Mouse (Mus musculus) ES-E14 (cell line): Measurements from ENCODE around the gene Ppard. TPM values are rescaled to one million over a fixed set of nuclear protein-coding genes. Genes with fewer than 3 reads are reported as not detected.

ENCODE experiments used
- DNase-seq: peaks from one replicate; pipeline ENCODE4 v3.0.0-alpha.2; 2013; ENCODE audit warnings: low read depth, low spot score
- H3K27ac ChIP-seq: 2 replicates; pipeline ENCODE4 v1.5.1; 2012; ENCODE audit warnings: low read depth, mild to moderate bottlenecking, low read length, moderate library complexity, mixed read lengths; ENCODE audit not compliant: poor library complexity, insufficient read depth, severe bottlenecking
- H3K36me3 ChIP-seq: 2 replicates; pipeline ENCODE4 v1.6.1; 2012; ENCODE audit warnings: mild to moderate bottlenecking, low read length, moderate library complexity, mixed read lengths; ENCODE audit not compliant: control insufficient read depth, poor library complexity, insufficient read depth, severe bottlenecking
- H3K4me1 ChIP-seq, 2 experiments: fragments of 150-350 bp in 1 of 2; sonication (generic) in 1 of 2; 2 replicates each; pipeline ENCODE4 v1.6.1; 2012; ENCODE audit warnings: low read length in 2 of 2, mild to moderate bottlenecking in 1 of 2, mixed read lengths in 1 of 2; ENCODE audit not compliant: control insufficient read depth in 2 of 2, insufficient read depth in 2 of 2, poor library complexity in 1 of 2
- H3K4me3 ChIP-seq, 2 experiments: fragments of 150-350 bp in 1 of 2; sonication (generic) in 1 of 2; 2 replicates each; pipeline ENCODE4 v1.5.1; 2012; ENCODE audit warnings: low read length in 2 of 2, low read depth in 1 of 2, mild to moderate bottlenecking in 1 of 2, mixed read lengths in 1 of 2; ENCODE audit not compliant: insufficient read depth in 1 of 2, poor library complexity in 1 of 2, severe bottlenecking in 1 of 2
- H3K9ac ChIP-seq: 2 replicates; pipeline ENCODE4 v1.6.1; 2012; ENCODE audit warnings: low read depth, mild to moderate bottlenecking, low read length, mixed read lengths; ENCODE audit not compliant: poor library complexity, insufficient read depth, severe bottlenecking
- H3K9me3 ChIP-seq: fragments of 150-350 bp; sonication (generic); 2 replicates; pipeline ENCODE4 v1.6.1; 2012; ENCODE audit warnings: low read depth, mild to moderate bottlenecking, low read length; ENCODE audit not compliant: control insufficient read depth, insufficient read depth
- CHD2 ChIP-seq: IDR thresholded peaks from 2 replicates; pipeline ENCODE4 v1.6.1; 2014; ENCODE audit warnings: mild to moderate bottlenecking, low read depth, low read length, inconsistent platforms
- HCFC1 ChIP-seq: IDR thresholded peaks from 2 replicates; pipeline ENCODE4 v1.6.1; 2012; ENCODE audit warnings: low read length, inconsistent platforms, borderline replicate concordance; ENCODE audit not compliant: insufficient read depth
- MAFK ChIP-seq: IDR thresholded peaks from 2 replicates; pipeline ENCODE4 v1.6.1; 2014; ENCODE audit warnings: mild to moderate bottlenecking, low read depth, low read length, inconsistent platforms; ENCODE audit not compliant: insufficient read depth
- ZC3H11A ChIP-seq: IDR thresholded peaks from 2 replicates; pipeline ENCODE4 v1.6.1; 2012; ENCODE audit warnings: low read depth, mild to moderate bottlenecking, inconsistent platforms, low read length, borderline replicate concordance
- ZNF384 ChIP-seq: IDR thresholded peaks from 2 replicates; pipeline ENCODE4 v1.6.1; 2012; ENCODE audit warnings: low read depth, low read length, inconsistent platforms
- in situ Hi-C, 2 experiments: fragments of 600-800 bp; cut with MboI; formaldehyde crosslinking; loops; one replicate each; pipeline ENCODE4 v1.15.1; 2025; ENCODE audit warnings: low sequenced_read_pairs in 2 of 2, inconsistent platforms in 1 of 2; ENCODE audit not compliant: unreplicated experiment in 2 of 2
- total RNA-seq: library from RNA; depleted of rRNA; stranded (reverse); fragments of 300-350 nt; gene quantifications from 2 replicates; pipeline ENCODE4 v1.2.3, GENCODE M21; 2012

The Ppard gene
- total RNA-seq, 1 experiment: 6.7 TPM

DNA sequence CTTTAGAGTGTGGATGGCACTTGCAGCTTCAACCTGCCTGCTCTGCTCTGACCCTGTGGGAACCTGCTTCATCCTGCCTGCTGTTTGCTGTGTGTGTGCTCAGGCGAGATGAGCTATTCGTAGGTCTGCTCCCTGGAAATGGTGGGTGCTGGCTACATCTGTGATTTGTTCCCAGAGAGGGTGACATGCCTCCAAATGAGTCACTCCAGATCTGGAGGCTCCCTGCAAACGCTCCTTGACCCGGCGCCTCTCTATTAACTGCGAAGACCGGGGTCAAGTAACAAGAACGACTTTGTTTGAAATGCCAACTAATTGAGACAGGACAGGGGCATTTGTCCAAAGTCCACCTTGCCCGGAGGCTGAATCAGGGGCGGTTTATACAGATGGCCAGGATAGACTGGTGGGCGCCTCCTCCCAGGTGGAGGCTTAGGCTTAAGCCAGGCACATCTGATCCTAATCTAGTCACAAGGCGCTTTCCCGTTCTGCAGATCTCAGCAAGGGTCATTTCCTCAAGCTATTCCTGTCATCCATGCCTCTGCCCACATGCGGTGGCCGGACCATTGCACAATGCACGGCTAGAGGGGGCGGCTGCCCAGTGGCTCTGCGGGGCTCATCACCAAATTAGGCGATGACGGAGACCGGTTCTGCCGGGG lies 95.3 kb downstream of the Ppard start:
- H3K36me3 ChIP-seq: peaks cover 39% of the 10 kb centered on the region
- peak overlapping the region; percentile 84 for H3K9ac ChIP-seq
- H3K4me1 ChIP-seq: peaks cover 0 to 19% of the 10 kb centered on the region in 2 experiments; a peak in 2 of 4 replicates
- DNase-seq: no peak
- in situ Hi-C loops: no loop called here
- H3K27ac ChIP-seq: peak overlapping the region; percentile 59
- TF ChIP-seq ZNF384 (no peak), MAFK (no peak), HCFC1 (no peak), CHD2 (no peak), ZC3H11A (no peak)
- peak overlapping the region; percentile 48 to 65 for H3K4me3 ChIP-seq
- no peaks in the 10 kb centered on the region for H3K9me3 ChIP-seq

DNA sequence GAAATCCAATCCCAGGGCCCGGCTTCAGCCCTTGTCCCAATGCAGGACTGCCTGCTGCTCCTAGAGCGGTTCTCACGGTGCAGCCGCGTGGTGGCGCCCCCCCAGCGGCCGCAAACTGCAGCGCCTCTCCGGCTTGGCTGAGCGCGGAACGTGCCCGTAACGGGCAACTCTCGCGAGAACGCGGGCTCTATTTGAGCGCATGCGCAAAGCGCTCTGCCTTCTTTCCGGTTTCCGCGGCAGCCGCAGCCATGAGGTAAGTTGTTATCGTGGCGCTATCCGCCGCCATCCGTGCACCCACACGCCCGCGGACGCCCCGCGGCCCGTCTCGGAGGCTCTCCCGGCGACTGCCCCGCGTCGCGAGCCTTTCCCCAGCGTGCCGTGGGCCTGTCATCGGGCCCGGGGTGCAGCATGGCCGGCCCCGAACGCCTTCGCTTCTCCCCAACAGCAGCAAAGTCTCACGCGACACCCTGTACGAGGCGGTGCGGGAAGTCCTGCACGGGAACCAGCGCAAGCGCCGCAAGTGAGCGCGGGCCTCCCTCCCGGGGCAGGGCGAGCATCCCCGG lies 95.9 kb downstream of the Ppard start, which contains the start of gene Rpl10a:
Gene Rpl10a (plus strand): TSS at position 106 of the 563 bp plus-strand sequence.
- Histone ChIP-seq H3K4me1 (peaks cover 0 to 24% of the 10 kb centered on the region in 2 experiments; a peak in 2 of 4 replicates), H3K4me3 (peak within 1 kb of the TSS; percentile 56 to 95), H3K27ac (peak within 1 kb of the TSS; percentile 90), H3K9me3 (no peaks in the 10 kb centered on the region), H3K9ac (peak within 1 kb of the TSS; percentile 99), H3K36me3 (peaks cover 41% of the 10 kb centered on the region)
- in situ Hi-C loops: no loop called here
- peak; percentile 77 for DNase-seq
- peak; percentile 70; the same call in 1 of the 2 replicates for TF ChIP-seq HCFC1
- TF ChIP-seq CHD2: peak; percentile 99
- TF ChIP-seq ZNF384: no peak
- TF ChIP-seq ZC3H11A: no peak

DNA sequence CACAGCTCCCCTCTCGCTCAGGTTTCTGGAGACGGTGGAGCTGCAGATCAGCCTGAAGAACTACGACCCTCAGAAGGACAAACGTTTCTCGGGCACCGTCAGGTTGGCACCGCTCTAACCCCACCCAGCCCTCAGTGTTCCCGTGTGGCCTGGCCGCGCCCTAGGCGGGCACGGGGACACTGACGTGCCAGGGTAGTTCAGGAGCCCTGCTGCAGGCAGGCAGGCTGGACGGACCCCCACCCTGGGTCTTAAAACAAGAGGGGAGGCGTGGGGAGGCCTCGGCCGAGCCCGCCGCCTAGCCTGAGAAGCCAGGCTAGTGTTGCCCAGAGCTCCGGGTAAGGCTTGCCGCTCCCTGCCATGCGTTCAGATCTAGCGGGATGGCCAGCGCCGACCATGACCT lies 96.4 kb downstream of the Ppard start:
- Histone ChIP-seq H3K27ac (peak overlapping the region; percentile 90), H3K4me1 (peaks cover 0 to 28% of the 10 kb centered on the region in 2 experiments; a peak in 2 of 4 replicates), H3K9me3 (no peaks in the 10 kb centered on the region), H3K4me3 (peak overlapping the region; percentile 56 to 95), H3K9ac (peak overlapping the region; percentile 99), H3K36me3 (peaks cover 38% of the 10 kb centered on the region)
- DNase-seq: no peak
- in situ Hi-C loops: no loop called here
- TF ChIP-seq MAFK: no peak
- no peak for TF ChIP-seq ZC3H11A
- no peak for TF ChIP-seq ZNF384

DNA sequence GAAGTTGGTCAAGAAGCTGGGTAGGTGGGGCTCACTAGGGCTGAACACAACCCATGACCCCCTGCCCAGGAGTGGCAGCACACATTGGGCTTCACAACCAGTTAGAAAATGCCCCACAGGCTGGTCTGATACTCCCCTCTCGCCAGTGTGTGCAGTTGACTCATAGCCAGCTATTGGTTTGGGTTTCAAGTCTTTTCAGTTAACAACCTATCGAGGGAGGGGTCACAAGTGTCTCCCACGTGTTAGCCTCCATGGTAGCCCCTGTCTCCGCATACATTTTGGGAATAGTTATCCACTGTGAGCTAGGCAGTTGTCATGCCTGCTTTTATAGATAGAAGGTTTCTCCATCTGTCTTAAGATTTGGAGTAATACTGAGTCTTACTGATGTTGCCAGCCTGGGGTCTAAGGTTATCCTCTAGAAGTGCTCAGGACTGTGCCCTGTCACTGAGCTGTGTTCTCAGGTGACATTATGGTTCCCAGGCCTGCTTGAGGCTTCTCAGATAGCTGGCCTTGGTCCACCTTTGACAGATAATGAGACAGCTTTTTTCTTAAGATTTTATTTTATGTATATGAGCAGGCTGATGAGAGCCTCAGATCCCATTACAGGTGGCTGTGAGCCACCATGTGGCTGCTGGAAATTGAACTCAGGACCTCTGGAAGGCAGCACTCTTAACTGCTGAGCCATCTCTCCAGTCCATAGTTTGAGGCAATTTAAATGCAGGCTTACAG lies 97.2 kb downstream of the Ppard start:
- H3K9me3 ChIP-seq: no peaks in the 10 kb centered on the region
- in situ Hi-C loops: no loop called here
- DNase-seq: no peak
- H3K4me1 ChIP-seq: peaks cover 0 to 33% of the 10 kb centered on the region in 2 experiments; a peak in 2 of 4 replicates
- peaks cover 38% of the 10 kb centered on the region for H3K36me3 ChIP-seq
- peak overlapping the region; percentile 99 for H3K9ac ChIP-seq
- TF ChIP-seq ZC3H11A: no peak
- TF ChIP-seq HCFC1: no peak
- TF ChIP-seq ZNF384: no peak
- no peak for TF ChIP-seq MAFK
- TF ChIP-seq CHD2: no peak
- peak overlapping the region; percentile 90 for H3K27ac ChIP-seq
- peak overlapping the region; percentile 56 to 95 for H3K4me3 ChIP-seq
